Mouse (Mus musculus) CH12.LX (cell line): ENCODE results near the gene Uvrag. TPM values are rescaled to one million over a fixed set of nuclear protein-coding genes. Genes with fewer than 3 reads are reported as not detected.
A peak's percentile ranks its signal among the peaks of the same experiment; 100 is the strongest.

Source experiments
- DNase-seq: peaks from one replicate; pipeline ENCODE4 v3.0.0-alpha.2; 2013; ENCODE audit errors: extremely low read depth
- H3K27ac ChIP-seq: 2 replicates; pipeline ENCODE4 v1.5.1; 2012; ENCODE audit warnings: low read depth, mild to moderate bottlenecking, control low read depth, moderate library complexity; ENCODE audit not compliant: insufficient read depth
- H3K27me3 ChIP-seq: replicated peaks from 2 replicates; pipeline ENCODE3; 2012; ENCODE audit warnings: inconsistent platforms
- H3K36me3 ChIP-seq, 2 experiments: replicated peaks in 1 of 2; 2 replicates each; pipeline versions ENCODE3 to v1.6.1; 2012; ENCODE audit warnings: inconsistent platforms in 1 of 2, low read length in 1 of 2, mild to moderate bottlenecking in 1 of 2, mixed read lengths in 1 of 2, moderate library complexity in 1 of 2; ENCODE audit not compliant: control insufficient read depth in 1 of 2, insufficient read depth in 1 of 2
- H3K4me1 ChIP-seq, 2 experiments: 2 replicates each; pipeline ENCODE4 v1.6.1; 2012; ENCODE audit warnings: inconsistent platforms in 1 of 2, moderate library complexity in 1 of 2; ENCODE audit not compliant: insufficient read depth in 2 of 2, control insufficient read depth in 1 of 2
- H3K4me2 ChIP-seq: 2 replicates; pipeline ENCODE4 v1.6.1; 2012; ENCODE audit warnings: low read depth, mild to moderate bottlenecking, control low read depth; ENCODE audit not compliant: poor library complexity, insufficient read depth, severe bottlenecking
- H3K4me3 ChIP-seq, 3 experiments: fragments of 150-350 bp in 1 of 3; sonication (generic) in 1 of 3; replicated peaks in 1 of 3; 2 replicates each; pipeline versions ENCODE3 to v1.5.1; 2011 to 2012; ENCODE audit warnings: low read depth in 2 of 3, low read length in 2 of 3, mild to moderate bottlenecking in 2 of 3, moderate library complexity in 2 of 3, control low read depth in 1 of 3, improper control_type of control experiment in 1 of 3, inconsistent platforms in 1 of 3, mixed read lengths in 1 of 3; ENCODE audit not compliant: poor library complexity in 1 of 3
- H3K79me2 ChIP-seq: replicated peaks from 2 replicates; pipeline ENCODE4 v1.6.1; 2012; ENCODE audit warnings: mild to moderate bottlenecking, moderate library complexity; ENCODE audit not compliant: control insufficient read depth, poor library complexity, insufficient read depth, severe bottlenecking; ENCODE audit errors: extremely low read depth
- H3K9ac ChIP-seq: 2 replicates; pipeline ENCODE4 v1.6.1; 2012; ENCODE audit warnings: low read depth, mild to moderate bottlenecking, control low read depth, moderate library complexity; ENCODE audit not compliant: insufficient read depth
- H3K9me3 ChIP-seq: replicated peaks from 2 replicates; pipeline ENCODE3; 2012; ENCODE audit warnings: low read length, inconsistent platforms, mixed read lengths
- BHLHE40 ChIP-seq: IDR thresholded peaks from 2 replicates; pipeline ENCODE4 v1.6.1; 2011; ENCODE audit warnings: mild to moderate bottlenecking, low read depth, low read length, improper control_type of control experiment
- CHD1 ChIP-seq: IDR thresholded peaks from 2 replicates; pipeline ENCODE4 v1.6.1; 2012; ENCODE audit warnings: low read depth, low read length, improper control_type of control experiment, inconsistent platforms
- CHD2 ChIP-seq: IDR thresholded peaks from 2 replicates; pipeline ENCODE4 v1.6.1; 2011; ENCODE audit warnings: low read length, improper control_type of control experiment
- CTCF ChIP-seq, 2 experiments: IDR thresholded peaks in 1 of 2; conservative IDR thresholded peaks in 1 of 2; 2 replicates each; pipeline ENCODE4 v1.5.1; 2011 to 2012; ENCODE audit warnings: low read depth in 2 of 2, low read length in 2 of 2, improper control_type of control experiment in 1 of 2, inconsistent platforms in 1 of 2, mild to moderate bottlenecking in 1 of 2, moderate library complexity in 1 of 2
- ETS1 ChIP-seq: conservative IDR thresholded peaks from 2 replicates; pipeline ENCODE4 v1.6.1; 2012; ENCODE audit warnings: low read depth, mild to moderate bottlenecking, inconsistent platforms, low read length, improper control_type of control experiment, moderate library complexity
- HCFC1 ChIP-seq: IDR thresholded peaks from 2 replicates; pipeline ENCODE4 v1.6.1; 2012; ENCODE audit warnings: low read depth, mild to moderate bottlenecking, inconsistent platforms, low read length, improper control_type of control experiment
- KAT2A ChIP-seq: IDR thresholded peaks from 2 replicates; pipeline ENCODE4 v1.6.1; 2012; ENCODE audit warnings: low read length, improper control_type of control experiment, inconsistent platforms; ENCODE audit not compliant: insufficient replicate concordance
- MEF2A ChIP-seq: IDR thresholded peaks from 2 replicates; pipeline ENCODE4 v1.6.1; 2014; ENCODE audit warnings: low read depth, mild to moderate bottlenecking, inconsistent platforms, low read length, improper control_type of control experiment, borderline replicate concordance
- MYC ChIP-seq: IDR thresholded peaks from 2 replicates; pipeline ENCODE4 v1.6.1; 2011; ENCODE audit warnings: low read depth, mild to moderate bottlenecking, improper control_type of control experiment, low read length
- NELFE ChIP-seq: IDR thresholded peaks from 2 replicates; pipeline ENCODE4 v1.6.1; 2011; ENCODE audit warnings: low read depth, low read length, improper control_type of control experiment
- POLR2AphosphoS2 ChIP-seq: IDR thresholded peaks from 2 replicates; pipeline ENCODE4 v1.6.1; 2011; ENCODE audit warnings: low read depth, low read length, improper control_type of control experiment
- RAD21 ChIP-seq: IDR thresholded peaks from 2 replicates; pipeline ENCODE4 v1.6.1; 2011; ENCODE audit warnings: low read depth, mild to moderate bottlenecking, low read length, improper control_type of control experiment, moderate library complexity
- SIN3A ChIP-seq: IDR thresholded peaks from 2 replicates; pipeline ENCODE4 v1.6.1; 2012; ENCODE audit warnings: low read length, improper control_type of control experiment, inconsistent platforms
- SMC3 ChIP-seq: IDR thresholded peaks from 2 replicates; pipeline ENCODE4 v1.6.1; 2011; ENCODE audit warnings: low read depth, low read length, improper control_type of control experiment
- USF2 ChIP-seq: conservative IDR thresholded peaks from 2 replicates; pipeline ENCODE4 v1.6.1; 2011; ENCODE audit warnings: low read depth, low read length, improper control_type of control experiment
- ZC3H11A ChIP-seq: IDR thresholded peaks from 2 replicates; pipeline ENCODE4 v1.6.1; 2012; ENCODE audit warnings: low read depth, mild to moderate bottlenecking, inconsistent platforms, low read length, improper control_type of control experiment
- ZKSCAN1 ChIP-seq: IDR thresholded peaks from 2 replicates; pipeline ENCODE4 v1.6.1; 2012; ENCODE audit warnings: low read depth, inconsistent platforms, low read length, improper control_type of control experiment, borderline replicate concordance
- ZMIZ1 ChIP-seq: IDR thresholded peaks from 2 replicates; pipeline ENCODE4 v1.6.1; 2012; ENCODE audit warnings: low read depth, mild to moderate bottlenecking, inconsistent platforms, low read length, improper control_type of control experiment
- ZNF384 ChIP-seq: IDR thresholded peaks from 2 replicates; pipeline ENCODE4 v1.6.1; 2012; ENCODE audit warnings: low read depth, low read length, improper control_type of control experiment, inconsistent platforms
- dilution Hi-C: fragments of 300-500 bp; cut with MboI; formaldehyde crosslinking; loops from 2 replicates; pipeline ENCODE4 v1.14.3; 2020; ENCODE audit warnings: low sequenced_read_pairs; ENCODE audit not compliant: extremely low pct_unique_long_range_greater_than_20kb, extremely low pct_ligation_motif_present
- in situ Hi-C: fragments of 300-500 bp; cut with MboI; formaldehyde crosslinking; loops from 3 replicates; pipeline ENCODE4 v1.14.3; 2019; ENCODE audit warnings: low sequenced_read_pairs, low pct_ligation_motif_present, low pct_unique_long_range_greater_than_20kb, mixed read lengths
- polyA plus RNA-seq: library from polyadenylated mRNA; unstranded; fragments of >175 nt; gene quantifications from 2 replicates; pipeline ENCODE4 v1.2.1, GENCODE M21; 2012; ENCODE audit warnings: low read depth; ENCODE audit not compliant: insufficient read length
- total RNA-seq, 2 experiments: library from RNA; depleted of rRNA; stranded (reverse); fragments of 300-350 nt in 1 of 2; fragments of >200 nt in 1 of 2; gene quantifications; 2 replicates each; pipeline ENCODE4 v1.2.3; 2012 to 2014

Uvrag gene
- total and polyA plus RNA-seq, 3 experiments = 20.6 to 47.4 (median 37.5) TPM

DNA sequence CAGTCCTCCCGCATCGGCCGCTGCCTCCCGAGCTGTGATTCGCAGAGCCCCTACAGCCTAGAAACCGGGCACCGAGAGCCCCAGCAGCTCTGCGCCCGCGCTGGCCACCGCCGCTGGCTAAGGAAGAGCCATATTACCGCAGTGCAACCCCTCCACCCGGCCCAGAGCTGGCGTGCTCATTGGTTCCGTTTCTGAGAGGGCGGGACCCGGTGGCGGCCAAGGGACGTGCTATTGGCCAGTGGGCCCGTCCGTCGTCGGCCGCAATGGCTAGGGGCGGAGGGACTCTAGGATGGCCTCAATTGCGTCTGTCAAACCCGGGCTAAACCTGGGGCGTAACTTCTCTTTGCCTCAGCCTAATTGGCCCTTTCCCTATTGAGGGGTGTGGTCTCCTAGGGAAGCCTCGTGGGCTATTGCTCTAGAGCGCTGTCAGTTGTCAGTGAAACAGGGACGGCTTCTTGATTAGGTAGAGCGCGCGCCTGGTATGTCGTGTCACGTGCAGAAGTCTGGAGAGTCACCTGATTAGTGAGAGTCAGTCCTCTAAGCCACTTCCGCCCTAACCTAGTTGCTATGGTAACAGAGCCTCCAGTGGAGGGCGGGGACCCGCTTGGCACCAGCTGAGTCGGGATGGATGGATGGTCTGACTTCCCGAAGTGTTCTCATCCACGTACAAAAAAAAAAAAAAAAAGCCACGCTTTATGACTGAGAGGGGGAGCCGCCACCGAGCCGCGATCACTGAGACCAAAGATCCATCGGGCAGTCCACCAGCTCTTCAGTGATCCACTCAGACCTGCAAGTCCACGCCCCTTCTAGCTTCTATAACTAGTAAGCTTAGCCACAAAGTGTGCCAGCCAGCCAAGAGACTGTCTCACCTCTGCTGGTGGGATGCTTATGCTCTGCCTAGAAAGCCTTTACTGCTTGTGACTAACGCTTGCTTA, at the start of gene Uvrag (continued):
- TF ChIP-seq CTCF (conservative IDR thresholded peaks at IDR 0.05 in 1 of 2, IDR thresholded peaks at IDR 0.05 in 1 of 2; ENCODE audit: low read depth in 2 of 2, low read length in 2 of 2) = no peak

- dilution Hi-C loops = no loop called here
- in situ Hi-C loops = no loop called here
- Histone ChIP-seq H3K4me2 (no peak overlapping the region), H3K9me3 (no peaks in the 10 kb centered on the region), H3K27ac (no peak overlapping the region)
- DNase-seq = peak; percentile 12
- TF ChIP-seq POLR2AphosphoS2 (no peak), ZKSCAN1 (no peak), HCFC1 (no peak), MEF2A (no peak), ETS1 (no peak), ZMIZ1 (no peak), ZC3H11A (no peak), CHD1 (no peak), MYC (no peak), CTCF (conservative IDR thresholded peaks at IDR 0.05 in 1 of 2, IDR thresholded peaks at IDR 0.05 in 1 of 2; ENCODE audit: low read depth in 2 of 2, low read length in 2 of 2) (no peak), BHLHE40 (no peak), CHD2 (no peak), KAT2A (no peak), NELFE (no peak), SIN3A (no peak), ZNF384 (no peak), RAD21 (no peak), SMC3 (no peak), USF2 (no peak)
- TF ChIP-seq, all 38 proteins: peak for 0
- Histone ChIP-seq H3K27me3 (peaks cover 10% of the 10 kb centered on the region), H3K4me1 (peaks cover 18 to 45% of the 10 kb centered on the region in 2 experiments), H3K79me2 (no peaks in the 10 kb centered on the region), H3K4me3 (peak overlapping the region in 1 of 3 experiments; percentile 6), H3K9ac (no peak overlapping the region), H3K36me3 (no peaks in the 10 kb centered on the region)
Measured at GRCm38 (mm10) chr7:99189885-99190284, 48.9 kb upstream of the Uvrag start.
